Mouse (Mus musculus): ENCODE measurements around the gene Fam129c.

Gene Fam129c

GRCm38 (mm10) chr8:71619786-71620185, 22.3 kb downstream of the Fam129c start:
- TF ChIP-seq GATA4 (IDR thresholded peaks at IDR 0.05; ENCODE audit: insufficient replicate concordance, low read length), result no peak

- TF ChIP-seq GATA4 (IDR thresholded peaks at IDR 0.05; ENCODE audit: insufficient replicate concordance, low read length), result no peak
Measured at GRCm38 (mm10) chr8:71625088-71625487, 27.6 kb downstream of the Fam129c start.

GRCm38 (mm10) chr8:71626753-71627152, 29.3 kb downstream of the Fam129c start:
- TF ChIP-seq GATA4 (IDR thresholded peaks at IDR 0.05; ENCODE audit: insufficient replicate concordance, low read length), result no peak

GRCm38 (mm10) chr8:71627265-71628099, 30.0 kb downstream of the Fam129c start:
- TF ChIP-seq GATA4 (IDR thresholded peaks at IDR 0.05; ENCODE audit: insufficient replicate concordance, low read length), result no peak; the same call in 1 of the 2 replicates

- TF ChIP-seq GATA4 (IDR thresholded peaks at IDR 0.05; ENCODE audit: insufficient replicate concordance, low read length), result no peak
Measured at GRCm38 (mm10) chr8:71628396-71629095, 31.1 kb downstream of the Fam129c start.

GRCm38 (mm10) chr8:71629096-71629697, 31.7 kb downstream of the Fam129c start:
- no peak for TF ChIP-seq GATA4 (IDR thresholded peaks at IDR 0.05; ENCODE audit: insufficient replicate concordance, low read length)

- TF ChIP-seq GATA4 (IDR thresholded peaks at IDR 0.05; ENCODE audit: insufficient replicate concordance, low read length), result no peak
Measured at GRCm38 (mm10) chr8:71629781-71630212, 32.3 kb downstream of the Fam129c start.

GRCm38 (mm10) chr8:71630761-71631160, 33.3 kb downstream of the Fam129c start:
- TF ChIP-seq GATA4 (IDR thresholded peaks at IDR 0.05; ENCODE audit: insufficient replicate concordance, low read length), result no peak

- no peak for TF ChIP-seq GATA4 (IDR thresholded peaks at IDR 0.05; ENCODE audit: insufficient replicate concordance, low read length)
Measured at GRCm38 (mm10) chr8:71631897-71632296, 34.4 kb downstream of the Fam129c start.

- no peak for TF ChIP-seq GATA4 (IDR thresholded peaks at IDR 0.05; ENCODE audit: insufficient replicate concordance, low read length)
Measured at GRCm38 (mm10) chr8:71633164-71633563, 35.7 kb downstream of the Fam129c start.

- no peak for TF ChIP-seq GATA4 (IDR thresholded peaks at IDR 0.05; ENCODE audit: insufficient replicate concordance, low read length)
Measured at GRCm38 (mm10) chr8:71633981-71634667, 36.7 kb downstream of the Fam129c start.

- no peak for TF ChIP-seq GATA4 (IDR thresholded peaks at IDR 0.05; ENCODE audit: insufficient replicate concordance, low read length)
Measured at GRCm38 (mm10) chr8:71637149-71638095, 40.0 kb downstream of the Fam129c start.

- no peak for TF ChIP-seq GATA4 (IDR thresholded peaks at IDR 0.05; ENCODE audit: insufficient replicate concordance, low read length)
Measured at GRCm38 (mm10) chr8:71638321-71638720, 40.9 kb downstream of the Fam129c start.

GRCm38 (mm10) chr8:71639318-71639717, 41.9 kb downstream of the Fam129c start:
- TF ChIP-seq GATA4 (IDR thresholded peaks at IDR 0.05; ENCODE audit: insufficient replicate concordance, low read length), result no peak
